Mouse (Mus musculus): ENCODE data around the gene Snrnp25. TPM values are rescaled to one million over a fixed set of nuclear protein-coding genes. Genes with fewer than 3 reads are reported as not detected.
"Not testable (repeated sequence)": the region's sequence is repeated elsewhere in the genome, so short reads cannot be mapped to it uniquely, and the experiment has no call there.

The Snrnp25 gene
- total RNA-seq, 1 experiment from 2014 or later, result 51.0 TPM

GRCm38 (mm10) chr11:32190119-32190518 lies 15.1 kb upstream of the Snrnp25 start:
- ATAC-seq (replicated peaks in 1 of 2; ENCODE audit: insufficient read depth in 1 of 2, low FRiP score in 2 of 2, low TSS enrichment in 1 of 2, low read depth in 1 of 2, poor library complexity in 2 of 2, severe bottlenecking in 2 of 2), result no peak

DNA sequence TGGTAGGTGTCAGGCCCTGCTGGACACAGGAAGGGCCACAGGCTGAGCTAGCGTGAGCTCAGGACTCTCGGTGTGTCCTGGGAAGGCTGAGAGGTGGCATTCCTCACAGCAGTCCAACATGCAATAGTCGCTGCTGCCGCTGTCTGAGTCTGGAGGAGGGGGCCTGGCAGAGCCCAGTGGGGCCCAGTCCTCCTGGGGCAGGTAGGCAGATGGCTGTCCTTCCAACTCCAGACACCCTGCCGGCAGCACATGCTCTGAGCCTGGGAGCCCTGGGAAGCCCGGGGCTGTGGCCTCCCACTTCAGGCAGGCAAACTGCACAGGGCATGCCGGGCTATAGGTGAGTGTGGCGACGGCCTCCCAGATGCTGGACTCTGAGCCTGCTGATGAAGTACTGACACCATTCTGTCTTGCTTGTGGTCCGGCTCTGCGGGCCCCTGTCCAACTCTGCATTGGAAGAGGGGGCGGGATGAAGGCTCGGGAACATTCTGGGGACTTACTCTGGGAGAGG lies 14.6 kb upstream of the Snrnp25 start:
- ATAC-seq (replicated peaks in 1 of 2; ENCODE audit: insufficient read depth in 1 of 2, low FRiP score in 2 of 2, low TSS enrichment in 1 of 2, low read depth in 1 of 2, poor library complexity in 2 of 2, severe bottlenecking in 2 of 2), result no peak

- no peak for ATAC-seq (replicated peaks in 1 of 2; ENCODE audit: insufficient read depth in 1 of 2, low FRiP score in 2 of 2, low TSS enrichment in 1 of 2, low read depth in 1 of 2, poor library complexity in 2 of 2, severe bottlenecking in 2 of 2)
These were observed 12.1 kb upstream of the Snrnp25 start for GRCm38 (mm10) chr11:32193156-32193555.

- ATAC-seq (replicated peaks in 1 of 2; ENCODE audit: insufficient read depth in 1 of 2, low FRiP score in 2 of 2, low TSS enrichment in 1 of 2, low read depth in 1 of 2, poor library complexity in 2 of 2, severe bottlenecking in 2 of 2), result no peak
These were observed 11.1 kb upstream of the Snrnp25 start for GRCm38 (mm10) chr11:32194086-32194485.

DNA sequence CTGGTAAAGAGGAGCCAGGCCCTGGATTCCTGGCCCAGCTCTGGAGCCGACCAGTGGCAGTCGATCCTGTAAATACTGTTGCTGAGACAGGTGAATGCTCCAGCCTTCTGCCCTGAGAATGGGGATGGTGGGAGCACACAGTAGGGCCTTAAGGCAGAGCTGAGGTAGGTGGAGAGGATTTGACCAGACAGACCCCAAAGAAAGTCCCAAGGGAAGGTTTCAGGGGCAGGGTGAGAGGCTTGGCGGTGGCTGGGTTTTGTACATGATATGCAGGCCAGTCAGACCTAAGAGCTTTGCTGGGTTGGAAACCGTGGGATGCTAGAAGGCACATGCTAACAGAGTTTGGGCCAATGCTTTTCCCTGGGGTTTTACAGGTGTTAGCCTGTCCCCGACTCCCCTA lies 10.6 kb upstream of the Snrnp25 start:
- ATAC-seq (replicated peaks in 1 of 2; ENCODE audit: insufficient read depth in 1 of 2, low FRiP score in 2 of 2, low TSS enrichment in 1 of 2, low read depth in 1 of 2, poor library complexity in 2 of 2, severe bottlenecking in 2 of 2), result no peak

DNA sequence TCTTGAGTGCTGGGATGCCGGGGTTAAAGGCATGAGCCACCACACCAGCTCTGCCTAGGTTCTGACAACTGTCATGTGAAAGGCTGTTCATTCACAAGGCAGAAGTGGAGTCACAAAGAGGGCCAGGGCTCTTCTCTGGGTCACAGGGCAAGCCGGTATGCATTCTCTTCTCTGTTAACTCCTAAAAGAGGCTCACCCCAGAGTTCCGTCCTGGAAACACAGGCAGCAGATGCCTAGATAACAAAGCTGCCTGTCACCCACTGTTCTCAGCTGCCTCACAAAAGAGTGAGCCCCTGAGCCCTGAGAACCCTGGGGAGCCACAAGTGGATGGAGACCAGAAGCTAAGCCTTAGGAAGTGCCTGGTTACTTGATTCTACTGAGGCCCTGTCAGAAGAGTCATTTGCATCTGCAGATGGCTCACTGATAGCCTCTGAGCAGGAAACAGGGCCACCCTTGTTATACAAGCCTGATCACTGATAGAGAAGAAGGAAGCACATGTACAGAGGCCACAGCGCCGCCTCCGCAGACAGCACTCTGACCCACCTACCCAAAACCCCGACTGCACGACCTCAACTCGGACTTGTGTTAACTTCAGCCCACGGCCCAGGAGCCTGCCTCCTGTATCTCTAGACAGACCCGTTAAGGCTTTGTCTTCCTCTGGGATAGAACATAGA lies 9.2 kb upstream of the Snrnp25 start:
- peak; percentile 85 to 87 for ATAC-seq (replicated peaks in 1 of 2; ENCODE audit: insufficient read depth in 1 of 2, low FRiP score in 2 of 2, low TSS enrichment in 1 of 2, low read depth in 1 of 2, poor library complexity in 2 of 2, severe bottlenecking in 2 of 2)

- ATAC-seq (replicated peaks in 1 of 2; ENCODE audit: insufficient read depth in 1 of 2, low FRiP score in 2 of 2, low TSS enrichment in 1 of 2, low read depth in 1 of 2, poor library complexity in 2 of 2, severe bottlenecking in 2 of 2), result no peak
These were observed 8.5 kb upstream of the Snrnp25 start for GRCm38 (mm10) chr11:32196727-32197126.

DNA sequence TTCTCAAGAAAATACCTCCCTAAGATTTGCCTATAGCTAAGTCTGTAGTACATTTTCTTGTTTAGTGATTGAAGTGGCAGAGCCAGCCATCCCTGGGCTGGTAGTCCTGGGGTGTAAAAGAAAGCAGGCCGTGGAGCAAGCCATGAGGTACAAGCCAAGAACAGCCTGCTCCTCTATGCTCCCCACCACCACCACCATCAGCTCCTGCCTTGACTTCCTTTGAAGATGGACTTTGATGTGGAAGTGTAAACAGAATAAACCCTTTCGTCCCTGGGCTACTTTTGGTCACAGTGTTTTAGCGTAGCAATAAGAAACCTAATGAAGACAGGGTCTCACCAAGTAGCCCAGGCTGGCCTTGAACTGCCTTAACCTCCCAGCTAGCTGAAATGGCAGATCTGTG lies 7.4 kb upstream of the Snrnp25 start:
- no peak for ATAC-seq (replicated peaks in 1 of 2; ENCODE audit: insufficient read depth in 1 of 2, low FRiP score in 2 of 2, low TSS enrichment in 1 of 2, low read depth in 1 of 2, poor library complexity in 2 of 2, severe bottlenecking in 2 of 2)

DNA sequence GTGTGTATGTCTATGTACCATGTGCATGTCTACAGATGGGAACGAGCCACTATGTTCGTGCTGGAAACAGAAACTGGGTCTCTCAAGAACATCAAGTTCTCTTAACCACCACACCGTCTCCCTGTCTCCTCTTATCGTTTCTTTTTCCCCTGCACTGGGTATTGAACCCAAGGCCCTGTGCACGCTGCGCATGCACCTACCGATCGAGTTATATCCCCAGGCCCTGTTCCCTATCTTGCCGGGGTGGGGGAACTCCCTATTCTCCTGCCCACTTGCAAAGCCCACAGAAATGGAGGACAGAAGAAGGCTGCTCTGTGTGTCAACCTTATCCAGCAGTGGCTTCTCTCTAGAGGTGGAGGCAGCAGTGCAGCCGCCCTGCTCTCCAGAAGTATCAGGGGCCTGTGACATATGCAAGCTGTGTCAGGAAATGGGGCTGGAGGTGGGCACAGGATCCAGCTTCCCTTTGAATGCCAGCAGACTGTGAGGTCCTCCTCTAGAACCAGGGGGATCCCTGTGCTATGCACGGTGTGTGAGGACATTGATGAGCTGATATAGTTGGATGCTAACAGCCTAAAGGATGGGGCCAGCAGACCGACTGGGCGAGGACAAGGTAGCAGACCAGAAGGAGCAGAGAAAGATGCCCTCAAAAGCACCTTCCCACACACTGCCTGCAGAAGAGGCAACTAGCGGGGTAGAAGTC lies 6.8 kb upstream of the Snrnp25 start:
- ATAC-seq (replicated peaks in 1 of 2; ENCODE audit: insufficient read depth in 1 of 2, low FRiP score in 2 of 2, low TSS enrichment in 1 of 2, low read depth in 1 of 2, poor library complexity in 2 of 2, severe bottlenecking in 2 of 2), result no peak

DNA sequence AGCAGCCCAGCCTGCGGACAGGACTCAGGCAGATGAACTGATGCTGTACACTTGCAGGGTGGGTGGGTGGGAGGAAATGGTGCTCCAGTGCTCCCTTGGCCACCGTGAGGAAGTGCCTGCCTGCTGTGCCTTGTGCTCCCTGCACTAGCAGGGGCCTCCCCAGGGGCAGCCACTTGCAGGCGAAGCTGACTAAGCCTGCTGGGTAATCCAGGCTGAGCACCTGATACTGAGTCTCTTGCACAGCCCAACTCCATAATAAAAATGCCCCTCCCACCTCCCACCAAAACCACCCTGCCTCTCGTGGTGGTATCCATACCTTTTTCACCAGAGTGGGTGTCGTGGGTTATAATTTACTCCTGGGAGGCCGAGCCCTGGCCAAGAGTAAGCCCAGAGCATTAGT lies 6.0 kb upstream of the Snrnp25 start:
- no peak for ATAC-seq (replicated peaks in 1 of 2; ENCODE audit: insufficient read depth in 1 of 2, low FRiP score in 2 of 2, low TSS enrichment in 1 of 2, low read depth in 1 of 2, poor library complexity in 2 of 2, severe bottlenecking in 2 of 2)

- no peak for ATAC-seq (replicated peaks in 1 of 2; ENCODE audit: insufficient read depth in 1 of 2, low FRiP score in 2 of 2, low TSS enrichment in 1 of 2, low read depth in 1 of 2, poor library complexity in 2 of 2, severe bottlenecking in 2 of 2)
These were observed 5.1 kb upstream of the Snrnp25 start, which contains the start of gene Il9r for GRCm38 (mm10) chr11:32200075-32200601. TSS of gene Il9r (minus strand) at chr11:32200279.

- not testable (repeated sequence) for ATAC-seq (replicated peaks in 1 of 2; ENCODE audit: insufficient read depth in 1 of 2, low FRiP score in 2 of 2, low TSS enrichment in 1 of 2, low read depth in 1 of 2, poor library complexity in 2 of 2, severe bottlenecking in 2 of 2)
These were observed 4.2 kb upstream of the Snrnp25 start for GRCm38 (mm10) chr11:32200992-32201391.

GRCm38 (mm10) chr11:32201922-32202685 lies 3.1 kb upstream of the Snrnp25 start:
- ATAC-seq (replicated peaks in 1 of 2; ENCODE audit: insufficient read depth in 1 of 2, low FRiP score in 2 of 2, low TSS enrichment in 1 of 2, low read depth in 1 of 2, poor library complexity in 2 of 2, severe bottlenecking in 2 of 2), result no peak

DNA sequence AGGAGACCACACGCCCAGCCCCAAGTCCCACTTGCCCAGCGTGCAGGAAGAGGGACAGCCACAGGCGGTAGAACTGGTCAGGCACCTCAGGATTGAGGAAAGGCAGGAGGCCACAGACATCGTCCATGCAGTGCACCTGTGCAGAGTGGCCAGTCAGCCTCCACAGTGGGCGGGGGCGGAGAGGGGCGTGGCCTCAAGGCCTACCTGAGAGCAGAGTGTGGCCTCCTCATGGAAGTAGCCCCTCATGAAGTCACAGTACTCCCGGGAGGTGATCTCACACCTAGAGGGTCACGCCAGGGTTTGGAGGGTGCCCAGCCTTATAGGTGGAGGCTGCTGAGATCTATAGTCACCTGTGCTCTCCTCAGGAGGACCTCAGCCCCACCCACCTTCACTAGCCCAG lies 5.4 kb downstream of the Snrnp25 start:
- ATAC-seq (replicated peaks in 1 of 2; ENCODE audit: insufficient read depth in 1 of 2, low FRiP score in 2 of 2, low TSS enrichment in 1 of 2, low read depth in 1 of 2, poor library complexity in 2 of 2, severe bottlenecking in 2 of 2), result no peak

DNA sequence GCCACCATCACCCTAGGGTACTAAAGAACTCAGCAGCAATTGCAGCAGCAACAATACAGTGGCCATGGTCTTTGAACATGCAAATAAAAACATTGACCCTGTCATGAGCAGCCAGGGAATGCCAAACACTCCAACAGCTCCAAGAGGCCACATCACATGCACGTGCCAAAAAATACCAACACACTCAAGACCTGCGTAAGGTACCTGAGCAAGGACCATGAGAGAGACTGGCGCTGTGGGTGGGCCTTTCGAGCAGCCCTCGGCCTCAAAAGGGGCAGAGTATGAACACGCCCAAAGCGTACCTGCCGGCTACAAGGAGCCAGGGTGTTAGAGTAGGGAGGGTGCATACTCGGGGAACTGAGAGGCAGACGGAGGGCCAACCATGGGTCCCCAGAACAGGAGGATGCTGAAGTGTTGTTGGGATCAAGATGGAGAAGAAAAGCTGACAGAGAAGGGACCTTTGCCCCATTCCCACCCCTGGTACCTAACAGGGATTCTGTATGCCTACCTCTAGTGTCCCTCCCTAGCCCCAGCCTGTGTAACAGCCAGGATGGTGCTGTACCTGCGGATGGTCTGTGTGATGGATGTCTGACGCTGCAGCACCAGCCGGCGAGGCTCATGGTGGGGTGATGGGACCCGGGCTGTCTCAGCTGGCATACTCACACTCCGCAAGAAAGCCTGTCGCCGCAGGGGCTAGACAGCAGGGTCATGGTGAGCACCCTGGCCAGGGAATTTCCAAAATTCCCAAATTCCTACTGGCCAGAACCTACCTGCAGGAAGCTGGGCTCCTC lies 10.4 kb downstream of the Snrnp25 start:
- no peak for ATAC-seq (replicated peaks in 1 of 2; ENCODE audit: insufficient read depth in 1 of 2, low FRiP score in 2 of 2, low TSS enrichment in 1 of 2, low read depth in 1 of 2, poor library complexity in 2 of 2, severe bottlenecking in 2 of 2)

DNA sequence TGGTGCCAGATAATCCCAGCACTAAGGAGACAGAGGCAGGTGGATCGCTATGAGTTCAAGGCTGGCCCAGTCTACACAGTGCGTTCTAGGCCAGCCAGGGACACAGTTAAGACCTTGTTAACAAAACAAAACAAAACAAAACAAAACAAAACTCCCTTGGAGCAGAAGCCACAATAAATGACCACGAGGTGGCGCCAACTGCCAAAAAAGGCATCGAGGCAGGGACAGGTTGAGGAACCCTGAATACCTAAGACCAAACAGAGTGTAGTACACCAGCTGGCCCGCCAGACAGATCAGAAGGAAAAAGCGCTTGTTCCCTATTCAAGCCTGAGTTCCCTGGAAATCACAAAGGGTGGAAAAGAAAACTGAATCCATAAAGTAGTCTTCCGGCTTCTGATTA lies 11.6 kb downstream of the Snrnp25 start:
- ATAC-seq (replicated peaks in 1 of 2; ENCODE audit: insufficient read depth in 1 of 2, low FRiP score in 2 of 2, low TSS enrichment in 1 of 2, low read depth in 1 of 2, poor library complexity in 2 of 2, severe bottlenecking in 2 of 2), result peak; percentile 74 to 83

DNA sequence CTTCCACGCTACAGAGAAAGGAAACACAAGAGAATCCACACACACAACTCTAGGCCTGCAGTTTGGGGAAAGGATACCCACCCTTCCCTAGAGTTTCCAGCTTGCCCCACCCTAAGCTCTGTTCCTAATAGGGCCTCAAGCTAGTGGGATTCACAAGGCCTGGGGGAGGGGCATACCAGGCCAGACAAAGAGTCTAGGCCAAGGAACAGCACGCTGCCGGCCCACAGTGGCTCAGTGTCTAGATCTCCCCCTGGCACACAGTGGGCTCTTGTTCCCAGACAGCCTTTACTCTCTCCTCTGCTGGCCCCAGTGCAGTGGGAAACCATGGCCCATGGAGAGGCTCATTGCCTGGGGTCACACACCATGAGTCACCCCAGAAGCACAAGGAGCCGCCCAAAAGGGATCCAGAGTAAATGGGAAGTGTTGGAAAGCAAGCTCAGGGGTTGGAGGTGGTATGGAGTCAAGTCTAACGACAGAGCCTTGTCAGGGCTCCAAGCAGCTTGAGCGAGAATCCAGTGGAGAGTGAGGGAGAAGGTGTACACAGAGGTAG lies 13.4 kb downstream of the Snrnp25 start:
- no peak for ATAC-seq (replicated peaks in 1 of 2; ENCODE audit: insufficient read depth in 1 of 2, low FRiP score in 2 of 2, low TSS enrichment in 1 of 2, low read depth in 1 of 2, poor library complexity in 2 of 2, severe bottlenecking in 2 of 2)

Data from hematopoietic stem cell, adult 5-6 weeks (primary cell).